Mouse (Mus musculus): Measurements from ENCODE around the gene Synpo2.

The Synpo2 gene

DNA sequence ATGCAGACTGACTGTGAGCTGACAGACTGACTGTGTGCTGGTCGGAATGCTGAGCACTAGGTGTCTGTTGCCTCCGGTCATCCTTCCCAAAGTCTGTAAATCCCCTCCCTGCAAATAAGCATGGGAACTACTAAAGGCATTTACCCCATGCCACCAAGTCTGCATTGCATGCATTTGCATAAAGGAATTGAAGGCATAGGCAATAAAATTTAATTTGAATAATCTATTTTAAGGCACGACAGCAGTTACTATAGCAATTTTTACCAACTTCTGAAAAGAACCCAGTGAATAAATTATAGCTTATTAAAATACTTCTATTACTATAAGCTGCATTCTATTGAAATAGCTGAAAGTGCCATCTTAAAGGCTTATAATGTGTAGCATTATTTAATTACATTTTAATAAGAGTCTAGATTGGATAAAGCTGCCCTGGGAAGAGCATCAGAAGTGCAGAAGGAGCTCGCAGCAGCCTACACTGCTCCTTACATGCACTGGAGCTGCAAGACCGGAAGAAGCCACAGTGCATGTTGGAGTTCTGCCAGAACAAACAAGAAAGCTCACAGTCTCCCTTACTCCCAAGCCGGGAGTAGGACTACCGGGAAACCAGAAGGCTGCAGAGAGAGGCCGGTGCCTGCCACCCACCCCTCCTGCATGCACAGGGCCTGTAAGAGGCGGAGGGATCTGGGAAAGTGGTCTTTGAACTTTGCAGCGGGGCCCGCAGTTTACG, 142.9 kb downstream of the Synpo2 start:
- no peak for DNase-seq (ENCODE audit: low spot score)

GRCm38 (mm10) chr3:123092442-123092841, 143.5 kb downstream of the Synpo2 start:
- DNase-seq (ENCODE audit: low spot score) = no peak

GRCm38 (mm10) chr3:123089297-123090020, 146.5 kb downstream of the Synpo2 start:
- no peak for DNase-seq (ENCODE audit: low spot score)

DNA sequence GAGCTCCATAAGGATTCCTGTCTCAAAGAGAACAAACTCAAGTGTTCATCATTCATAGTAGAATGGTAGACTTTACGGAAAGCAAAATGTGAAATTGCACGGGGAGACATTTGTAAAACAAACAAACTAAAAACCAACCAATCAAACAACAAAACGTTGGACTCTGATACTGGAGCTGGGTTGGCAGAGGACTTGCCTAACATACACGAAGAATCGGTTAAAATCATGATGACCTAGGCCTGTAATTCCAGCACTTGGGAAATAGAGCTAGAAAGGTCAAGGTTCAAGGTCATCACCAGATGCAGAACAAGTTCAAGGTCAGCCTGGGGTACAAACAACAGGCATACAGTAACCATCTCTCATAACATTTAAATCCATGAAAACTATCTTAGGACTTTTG, 147.7 kb downstream of the Synpo2 start:
- no peak for DNase-seq (ENCODE audit: low spot score)

DNA sequence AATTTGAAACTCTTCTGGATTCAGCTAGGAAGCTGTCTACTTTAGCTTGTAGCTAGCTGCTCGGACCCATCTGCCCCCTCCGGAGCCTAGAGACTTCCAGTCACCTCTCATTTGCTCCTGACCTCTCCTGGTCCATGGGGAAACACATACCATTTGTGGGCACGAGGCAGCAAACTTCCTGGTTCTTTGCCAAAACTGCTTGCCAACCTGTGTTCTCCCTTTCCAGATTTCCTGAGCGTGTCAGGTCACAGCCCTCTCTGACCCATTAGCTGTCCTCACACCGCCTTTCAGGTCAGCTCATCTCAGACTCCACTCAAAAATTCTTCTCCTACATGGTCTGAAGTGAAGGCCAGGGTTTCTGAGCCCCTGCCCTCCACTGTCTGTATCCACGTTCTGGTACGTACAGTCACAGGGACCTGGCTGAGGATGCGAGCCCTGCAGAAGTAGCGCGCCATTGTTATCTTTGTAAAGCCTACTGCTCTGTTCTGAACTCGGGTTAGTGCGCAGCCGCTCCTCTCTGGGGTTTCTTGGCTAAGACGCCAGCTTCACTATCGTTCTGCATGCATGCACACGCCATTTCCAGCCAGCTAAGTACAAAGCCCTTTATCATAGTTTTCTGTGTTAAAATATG, 150.0 kb downstream of the Synpo2 start:
- no peak for DNase-seq (ENCODE audit: low spot score)

DNA sequence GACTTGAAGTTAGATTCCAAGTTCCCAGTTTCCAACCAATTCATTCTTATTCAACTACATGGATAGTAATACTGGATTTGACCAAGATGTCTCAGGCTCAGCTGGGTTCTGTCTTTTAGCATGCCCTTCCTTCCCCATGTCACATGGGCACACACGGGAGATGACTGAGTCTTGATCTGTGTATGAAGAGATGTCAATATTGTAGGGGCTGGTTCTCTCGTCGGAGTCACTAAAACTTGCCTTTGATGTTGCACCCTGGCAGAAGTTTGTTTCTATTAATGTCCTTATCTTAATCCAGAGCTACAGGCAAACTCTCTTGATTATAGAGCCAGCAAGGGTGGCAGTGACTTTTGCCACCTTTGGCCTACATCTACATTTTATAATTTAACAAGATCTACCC, 154.3 kb downstream of the Synpo2 start:
- DNase-seq (ENCODE audit: low spot score) = no peak

DNA sequence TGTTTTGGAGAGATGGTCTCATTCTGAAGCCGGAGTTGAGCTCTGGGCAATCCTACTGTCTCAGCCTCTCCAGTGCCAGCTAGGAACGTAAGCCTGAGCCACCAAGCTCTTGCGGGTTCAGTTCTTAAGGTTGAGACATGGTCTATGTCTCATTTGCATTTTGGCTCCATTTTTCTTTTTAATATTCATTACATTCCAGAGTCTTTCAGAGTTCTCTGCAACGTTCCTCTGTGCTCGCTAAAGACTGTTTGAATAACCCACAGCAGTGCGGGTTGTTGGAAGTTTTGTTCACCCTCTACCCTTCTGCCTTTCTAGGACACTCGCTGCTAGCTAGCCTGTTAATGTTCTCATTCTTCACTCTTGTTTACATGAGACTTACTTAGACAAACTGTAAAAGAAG, 155.0 kb downstream of the Synpo2 start:
- DNase-seq (ENCODE audit: low spot score) = no peak

GRCm38 (mm10) chr3:123080017-123080725, 155.8 kb downstream of the Synpo2 start:
- no peak for DNase-seq (ENCODE audit: low spot score)

DNA sequence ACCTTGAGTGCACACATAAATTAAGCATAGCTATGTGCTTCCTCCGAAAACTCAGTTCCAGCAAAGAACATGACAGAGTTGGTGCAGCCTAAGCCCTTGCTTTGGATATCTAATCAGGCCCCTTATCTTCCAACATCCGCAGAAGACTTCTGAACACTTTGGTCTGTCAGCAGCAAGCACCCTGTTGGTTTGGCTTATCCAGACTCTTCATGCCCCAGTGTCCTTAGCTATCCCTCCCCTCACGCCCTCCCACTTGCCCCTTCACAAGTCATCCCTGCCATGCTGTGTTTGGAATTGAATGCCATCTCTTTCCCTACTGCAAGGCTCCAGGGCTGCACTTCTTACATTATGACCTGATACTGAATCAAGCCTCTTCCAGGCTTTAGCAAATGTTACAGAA, 160.2 kb downstream of the Synpo2 start:
- no peak for DNase-seq (ENCODE audit: low spot score)

DNA sequence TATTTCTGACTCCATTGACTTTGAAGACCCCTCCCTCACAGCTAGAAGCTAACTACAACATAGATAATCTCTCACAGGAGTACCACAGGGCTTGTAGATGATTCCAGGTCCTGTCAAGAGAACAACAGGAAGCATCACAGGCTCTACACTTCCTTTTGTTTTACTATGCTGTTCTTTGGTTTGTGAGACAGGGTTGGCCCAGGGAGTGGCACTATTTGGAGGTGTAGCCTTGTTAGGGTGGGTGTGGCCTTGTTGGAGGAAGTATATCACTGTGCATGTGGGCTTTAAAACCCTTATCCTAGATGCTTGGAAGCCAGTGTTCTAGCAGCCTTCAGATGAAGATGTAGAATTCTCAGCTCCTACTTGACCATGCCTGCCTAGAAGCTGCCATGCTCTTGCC, 160.9 kb downstream of the Synpo2 start:
- DNase-seq (ENCODE audit: low spot score) = no peak

DNA sequence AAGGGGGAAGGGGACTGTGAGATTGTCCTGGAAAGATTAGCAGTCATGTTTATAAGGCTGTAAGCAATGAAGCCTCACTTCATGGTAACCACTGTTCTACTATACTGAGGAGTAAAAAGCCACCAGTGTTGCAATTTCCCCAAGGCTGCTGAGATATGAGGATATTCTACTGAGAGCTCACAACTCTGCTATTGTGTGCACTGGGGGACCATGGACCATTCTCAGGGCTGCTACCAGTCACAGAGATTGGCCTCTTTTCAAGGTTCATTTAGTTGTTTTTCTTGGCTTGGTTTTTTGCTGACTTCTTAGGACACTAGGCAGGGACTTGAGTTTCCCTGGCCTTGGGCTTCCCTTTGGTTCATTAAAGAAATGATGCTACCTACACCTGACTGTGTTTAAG, 162.6 kb downstream of the Synpo2 start:
- DNase-seq (ENCODE audit: low spot score) = no peak

- DNase-seq (ENCODE audit: low spot score) = no peak
Observed at GRCm38 (mm10) chr3:123072472-123072871, 163.5 kb downstream of the Synpo2 start.

DNA sequence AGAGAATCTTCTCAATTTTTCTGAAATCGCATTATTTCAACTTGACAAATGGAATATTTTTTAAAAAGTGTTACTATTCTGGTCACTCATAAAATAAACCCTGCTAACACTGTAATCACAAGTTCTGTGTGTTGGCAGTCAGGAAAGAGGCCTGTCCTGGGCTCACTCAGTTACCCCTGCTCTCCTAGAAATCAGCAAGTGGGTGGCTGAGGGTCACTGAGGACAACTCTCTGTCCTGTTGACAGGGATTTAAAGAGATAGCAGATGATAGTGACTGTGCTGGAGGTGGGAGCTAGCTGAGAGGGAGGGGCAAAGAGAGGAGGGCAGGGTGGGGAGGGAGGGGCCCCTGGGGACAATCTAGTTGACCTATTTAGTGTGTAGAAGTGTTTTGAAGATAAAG, 165.0 kb downstream of the Synpo2 start:
- no peak for DNase-seq (ENCODE audit: low spot score)

- DNase-seq (ENCODE audit: low spot score) = no peak
Observed at GRCm38 (mm10) chr3:123066836-123067235, 169.1 kb downstream of the Synpo2 start.

GRCm38 (mm10) chr3:123065466-123065865, 170.5 kb downstream of the Synpo2 start:
- no peak for DNase-seq (ENCODE audit: low spot score)

DNA sequence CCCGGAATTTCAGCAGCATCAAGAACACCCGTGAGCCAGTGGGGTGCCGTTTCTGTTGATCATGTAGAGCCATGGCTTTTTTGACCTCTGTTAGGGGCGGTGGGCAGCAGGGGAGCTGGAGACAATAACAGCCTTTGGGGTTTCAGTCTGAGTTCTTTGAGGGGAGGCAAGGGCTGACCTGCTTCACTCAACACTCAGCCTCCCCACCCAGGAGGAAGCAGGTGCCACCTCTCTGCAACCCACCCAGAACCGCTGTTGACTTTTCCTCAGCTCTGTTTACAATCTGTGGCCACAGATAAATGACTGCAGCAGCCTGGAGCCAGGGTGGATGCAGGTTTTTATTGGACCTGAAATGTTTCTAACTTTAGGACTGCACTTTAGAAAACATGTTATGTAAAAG, 171.8 kb downstream of the Synpo2 start:
- no peak for DNase-seq (ENCODE audit: low spot score)

DNA sequence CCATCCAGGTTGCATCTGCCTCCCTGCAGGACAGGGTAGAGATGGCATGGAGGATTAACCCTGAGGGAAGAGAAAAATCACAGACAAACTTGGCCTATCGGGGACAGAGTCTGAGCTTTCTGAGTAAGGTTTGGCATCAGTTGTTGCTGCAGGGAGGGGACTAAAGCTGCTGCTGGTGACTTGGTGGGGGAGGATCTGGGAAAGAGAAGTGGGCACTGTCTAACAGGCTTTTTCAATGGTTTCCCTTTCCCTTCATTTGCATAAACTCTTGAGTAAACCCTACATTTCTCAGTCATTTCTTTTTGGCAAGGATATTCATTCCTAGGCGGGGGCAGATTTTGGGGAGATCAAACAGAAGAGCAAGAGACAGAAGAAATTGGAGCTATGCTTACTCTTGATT, 174.0 kb downstream of the Synpo2 start:
- DNase-seq (ENCODE audit: low spot score) = no peak

GRCm38 (mm10) chr3:123058832-123059231, 177.1 kb downstream of the Synpo2 start:
- no peak for DNase-seq (ENCODE audit: low spot score)

- DNase-seq (ENCODE audit: low spot score) = no peak
Observed at GRCm38 (mm10) chr3:123054178-123054577, 181.8 kb downstream of the Synpo2 start.

DNA sequence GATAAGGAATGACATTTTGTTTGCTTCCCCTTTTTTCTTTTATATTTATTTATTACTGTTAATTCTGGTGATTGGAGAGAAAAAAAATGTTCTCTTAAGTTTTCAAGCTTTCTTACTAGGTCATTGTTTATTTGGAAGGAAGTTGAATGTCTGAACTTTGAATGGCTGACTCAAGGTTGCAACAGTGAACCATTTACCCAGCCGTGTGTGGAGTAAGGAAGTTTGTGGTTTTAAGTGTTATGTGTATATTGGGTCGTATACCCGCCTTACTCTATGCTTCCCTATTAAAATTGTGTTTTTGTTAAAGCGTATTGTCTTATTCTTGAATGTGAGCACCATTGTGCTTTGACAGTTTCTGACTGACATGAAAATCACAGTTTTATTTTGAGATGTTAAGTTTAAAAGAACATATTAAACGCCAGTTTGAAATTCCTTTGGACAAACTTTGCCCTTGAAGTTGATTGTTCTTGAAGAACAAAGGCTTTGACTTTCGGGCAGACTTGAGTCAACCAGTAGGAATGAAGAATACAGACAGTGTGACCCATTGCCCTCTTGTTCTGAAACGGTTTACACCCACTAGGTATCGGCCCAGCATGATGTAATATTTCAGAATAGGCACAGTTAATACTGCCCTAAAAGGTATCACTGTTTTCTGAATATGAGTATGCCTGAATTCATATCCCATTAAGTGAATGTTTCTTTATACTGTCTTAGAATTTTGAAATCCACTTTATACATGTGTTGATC, 182.6 kb downstream of the Synpo2 start:
- DNase-seq (ENCODE audit: low spot score) = no peak

- no peak for DNase-seq (ENCODE audit: low spot score)
Observed at GRCm38 (mm10) chr3:123042308-123042707, 193.6 kb downstream of the Synpo2 start.

GRCm38 (mm10) chr3:123034752-123035151, 201.2 kb downstream of the Synpo2 start, which contains the start of gene Myoz2:
TSS of gene Myoz2 (minus strand) at chr3:123035015.
- DNase-seq (ENCODE audit: low spot score) = no peak
